Mouse (Mus musculus) megakaryocyte, embryonic 14.5 days (primary cell): Measurements from ENCODE around the gene Vmn1r94. TPM values are rescaled to one million over a fixed set of nuclear protein-coding genes. Genes with fewer than 3 reads are reported as not detected.
"Not testable (repeated sequence)": the region's sequence is repeated elsewhere in the genome, so short reads cannot be mapped to it uniquely, and the experiment has no call there.

ENCODE experiments used
- H3K27me3 ChIP-seq: replicated peaks from 2 replicates; pipeline ENCODE3; 2012; ENCODE audit warnings: inconsistent platforms
- H3K36me3 ChIP-seq: replicated peaks from 2 replicates; pipeline ENCODE3; 2012; ENCODE audit warnings: low read length, inconsistent platforms, mixed read lengths
- H3K4me1 ChIP-seq: 2 replicates; pipeline ENCODE4 v1.6.1; 2012; ENCODE audit warnings: inconsistent platforms
- H3K4me3 ChIP-seq: replicated peaks from 2 replicates; pipeline ENCODE3; 2012; ENCODE audit warnings: moderate library complexity, mild to moderate bottlenecking, inconsistent platforms
- H3K9me3 ChIP-seq: 2 replicates; pipeline ENCODE4 v1.6.1; 2012; ENCODE audit warnings: inconsistent platforms
- polyA plus RNA-seq: library from polyadenylated mRNA; stranded (reverse); fragments of >175 nt; gene quantifications from 2 replicates; pipeline ENCODE4 v1.2.3, GENCODE M21; 2012; ENCODE audit warnings: low replicate concordance; ENCODE audit not compliant: insufficient read depth

The Vmn1r94 gene
- polyA plus RNA-seq = not detected in 2 replicates

GRCm38 (mm10) chr7:20168277-20168676, at the start of gene Vmn1r94:
Vmn1r94 (minus strand) TSS chr7:20168377.
- not testable (repeated sequence) for H3K4me1 ChIP-seq, H3K36me3 ChIP-seq, H3K27me3 ChIP-seq, H3K4me3 ChIP-seq, H3K9me3 ChIP-seq

DNA sequence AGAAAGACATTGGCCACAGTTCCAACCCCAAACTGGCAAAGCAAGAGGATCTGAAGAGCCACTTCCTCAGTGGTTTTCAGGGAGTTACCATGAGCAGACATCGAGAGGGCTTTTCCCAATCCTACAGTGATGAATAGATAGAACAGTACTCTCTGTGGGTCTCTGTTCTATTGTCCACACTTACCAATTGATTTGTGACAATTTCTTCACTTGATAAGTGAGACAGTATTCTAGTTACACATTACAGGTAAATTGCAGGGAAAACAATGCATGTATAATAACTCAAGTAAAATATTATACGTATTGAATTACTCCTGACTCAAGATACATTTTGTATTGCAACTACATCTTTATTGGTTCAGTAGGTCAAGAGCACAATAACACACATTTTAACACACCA, 37.3 kb upstream of the Vmn1r94 start, which contains the start of gene Gm6164:
Gm6164 (minus strand) TSS at position 101 of the 400 bp plus-strand sequence.
- H3K9me3 ChIP-seq, H3K27me3 ChIP-seq, H3K36me3 ChIP-seq, H3K4me1 ChIP-seq, H3K4me3 ChIP-seq: not testable (repeated sequence)

GRCm38 (mm10) chr7:20193410-20193809, 25.2 kb upstream of the Vmn1r94 start, which contains the start of gene Vmn1r95:
Vmn1r95 (plus strand) TSS chr7:20193710.
- H3K9me3 ChIP-seq, H3K4me1 ChIP-seq, H3K27me3 ChIP-seq, H3K36me3 ChIP-seq, H3K4me3 ChIP-seq: not testable (repeated sequence)

DNA sequence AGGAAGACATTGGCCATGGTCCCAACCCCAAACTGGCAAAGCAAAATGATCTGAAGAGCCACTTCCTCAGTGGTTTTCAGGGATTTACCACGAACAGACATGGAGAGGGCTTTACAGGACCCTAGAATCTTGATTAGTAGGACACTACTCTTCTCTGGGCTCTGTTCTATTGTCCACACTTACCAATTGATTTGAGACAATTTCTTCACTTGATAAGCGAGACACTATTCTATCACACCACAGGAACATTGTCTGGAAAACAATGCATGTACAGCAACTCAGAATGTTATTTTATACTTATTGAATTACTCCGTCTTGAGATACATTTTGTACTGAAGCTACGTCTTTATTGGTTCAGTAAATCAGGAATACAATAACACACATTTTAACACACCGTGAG, 29.2 kb downstream of the Vmn1r94 start, which contains the start of gene Vmn1r93:
Vmn1r93 (minus strand) TSS at position 101 of the 400 bp plus-strand sequence.
- not testable (repeated sequence) for H3K27me3 ChIP-seq, H3K4me3 ChIP-seq, H3K4me1 ChIP-seq, H3K36me3 ChIP-seq, H3K9me3 ChIP-seq

DNA sequence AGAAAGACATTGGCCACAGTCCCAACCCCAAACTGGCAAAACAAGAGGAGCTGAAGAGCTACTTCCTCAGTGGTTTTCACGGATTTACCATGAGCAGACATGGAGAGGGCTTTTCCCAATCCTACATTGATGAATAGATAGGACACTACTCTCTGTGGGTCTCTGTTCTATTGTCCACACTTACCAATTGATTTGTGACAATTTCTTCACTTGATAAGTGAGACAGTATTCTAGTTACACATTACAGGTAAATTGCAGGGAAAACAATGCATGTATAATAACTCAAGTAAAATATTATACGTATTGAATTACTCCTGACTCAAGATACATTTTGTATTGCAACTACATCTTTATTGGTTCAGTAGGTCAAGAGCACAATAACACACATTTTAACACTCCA, 45.7 kb downstream of the Vmn1r94 start, which contains the start of gene Gm16442:
Gm16442 (minus strand) TSS at position 101 of the 400 bp plus-strand sequence.
- H3K4me3 ChIP-seq, H3K27me3 ChIP-seq, H3K36me3 ChIP-seq, H3K9me3 ChIP-seq, H3K4me1 ChIP-seq: not testable (repeated sequence)

Other genes with a start within 250 kb of the Vmn1r94 start
- 0.34 TPM in 1 of 2 replicates, not detected in the other for gene Pvr, start 247.2 kb downstream of the Vmn1r94 start, polyA plus RNA-seq
- not detected in 2 replicates for gene Igsf23, start 217.6 kb downstream of the Vmn1r94 start, polyA plus RNA-seq
- gene Ceacam20, start 203.0 kb downstream of the Vmn1r94 start, polyA plus RNA-seq = not detected in 2 replicates
- gene Nlrp9b, start 176.9 kb downstream of the Vmn1r94 start, polyA plus RNA-seq = not detected in 2 replicates
- not detected in 2 replicates for gene Vmn1r91, start 68.7 kb downstream of the Vmn1r94 start, polyA plus RNA-seq
- gene Gm16442, start 45.8 kb downstream of the Vmn1r94 start, polyA plus RNA-seq = not detected in 2 replicates
- not detected in 2 replicates for gene Vmn1r93, start 29.3 kb downstream of the Vmn1r94 start, polyA plus RNA-seq
- gene Vmn1r95, start 25.3 kb upstream of the Vmn1r94 start, polyA plus RNA-seq = not detected in 2 replicates
- not detected in 2 replicates for gene Gm6164, start 37.2 kb upstream of the Vmn1r94 start, polyA plus RNA-seq
- not detected in 2 replicates for gene Gm4498, start 65.5 kb upstream of the Vmn1r94 start, polyA plus RNA-seq
- not detected in 2 replicates for gene Gm5890, start 94.5 kb upstream of the Vmn1r94 start, polyA plus RNA-seq
- gene Gm4133, start 165.7 kb upstream of the Vmn1r94 start, polyA plus RNA-seq = not detected in 2 replicates
- gene Gm5728, start 207.0 kb upstream of the Vmn1r94 start, polyA plus RNA-seq = not detected in 2 replicates
- not detected in 2 replicates for gene Vmn1r100, start 249.6 kb upstream of the Vmn1r94 start, polyA plus RNA-seq